Mouse (Mus musculus) liver, adult 2 months (tissue): Measurements from ENCODE around the gene Zfp52. TPM values are rescaled to one million over a fixed set of nuclear protein-coding genes. Genes with fewer than 3 reads are reported as not detected.
A peak's percentile ranks its signal among the peaks of the same experiment; 100 is the strongest.

Source experiments
- DNase-seq: peaks from one replicate; pipeline ENCODE4 v3.0.0-alpha.2; 2011; ENCODE audit warnings: low read depth, low spot score; ENCODE audit errors: extremely low read depth
- H3K27ac ChIP-seq: fragments of 200-500 bp; replicated peaks from 2 replicates; pipeline ENCODE4 v1.5.1; 2012; ENCODE audit warnings: low read depth, mild to moderate bottlenecking, control low read depth, inconsistent platforms, low read length; ENCODE audit not compliant: insufficient read depth
- H3K27me3 ChIP-seq: fragments of 200-500 bp; 2 replicates; pipeline ENCODE4 v1.6.1; 2012; ENCODE audit warnings: mild to moderate bottlenecking, moderate library complexity, low read length, inconsistent platforms; ENCODE audit not compliant: control insufficient read depth, insufficient read depth
- H3K36me3 ChIP-seq: fragments of 200-500 bp; 2 replicates; pipeline ENCODE4 v1.6.1; 2012; ENCODE audit warnings: low read length, inconsistent platforms; ENCODE audit not compliant: control insufficient read depth, insufficient read depth
- H3K4me1 ChIP-seq: fragments of 200-500 bp; 2 replicates; pipeline ENCODE4 v1.6.1; 2011; ENCODE audit warnings: low read length; ENCODE audit not compliant: control insufficient read depth, insufficient read depth
- H3K4me3 ChIP-seq: fragments of 200-500 bp; 2 replicates; pipeline ENCODE4 v1.5.1; 2011; ENCODE audit warnings: low read depth, mild to moderate bottlenecking, control low read depth, low read length, moderate library complexity; ENCODE audit not compliant: insufficient read depth
- H3K79me2 ChIP-seq: fragments of 200-500 bp; 2 replicates; pipeline ENCODE4 v1.6.1; 2012; ENCODE audit warnings: inconsistent platforms, mild to moderate bottlenecking, low read length, moderate library complexity; ENCODE audit not compliant: control insufficient read depth, insufficient read depth
- H3K9ac ChIP-seq: fragments of 200-500 bp; 2 replicates; pipeline ENCODE4 v1.6.1; 2012; ENCODE audit warnings: low read depth, mild to moderate bottlenecking, control low read depth, inconsistent platforms, low read length
- CTCF ChIP-seq: fragments of 200-500 bp; IDR thresholded peaks from 2 replicates; pipeline ENCODE4 v1.5.1; 2011; ENCODE audit warnings: low read depth, low read length, control low read depth
- POLR2A ChIP-seq: fragments of 200-500 bp; IDR thresholded peaks from 2 replicates; pipeline ENCODE4 v1.6.1; 2011; ENCODE audit warnings: low read length, control low read depth; ENCODE audit not compliant: insufficient read depth; ENCODE audit errors: extremely low read depth
- WGBS: fragments of 180-500 bp; shearing (Covaris S2); methylation state at CpG from one replicate; pipeline ENCODE4 v1.1.7; 2018; 5-methylcytosine and 5-hydroxymethylcytosine counted together
- polyA plus RNA-seq: library from polyadenylated mRNA; depleted of rRNA; stranded (reverse); fragments of >200 nt; gene quantifications from 2 replicates; pipeline ENCODE4 v1.2.3, GENCODE M21; 2012
- total RNA-seq: library from RNA; depleted of rRNA; stranded (reverse); fragments of >200 nt; gene quantifications from 2 replicates; pipeline ENCODE4 v1.2.3, GENCODE M21; 2014

Zfp52 gene
- total and polyA plus RNA-seq, 2 experiments = 1.3 TPM; not detected in 1

DNA sequence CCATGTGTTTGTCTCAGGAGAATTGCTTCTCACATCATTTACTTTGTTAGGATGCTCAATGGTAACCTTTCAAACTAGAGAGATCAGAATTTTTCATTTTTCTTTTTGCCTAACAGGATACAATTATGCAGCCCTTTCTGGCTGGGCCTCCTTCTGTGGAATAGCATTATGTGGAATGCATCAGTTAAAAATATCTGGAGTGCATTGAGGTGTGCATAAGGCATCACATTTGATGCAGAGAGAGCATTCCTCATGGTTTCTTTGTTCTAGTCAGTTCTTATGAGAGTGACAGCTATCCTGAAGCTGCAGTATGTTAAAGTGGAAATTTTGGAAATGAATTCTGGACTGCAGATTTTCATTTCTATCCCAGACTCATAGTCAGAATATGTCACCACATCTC lies 9.1 kb upstream of the Zfp52 start:
- no peaks in the 10 kb centered on the region for H3K27me3 ChIP-seq
- no peak for DNase-seq
- H3K79me2 ChIP-seq = no peaks in the 10 kb centered on the region
- TF ChIP-seq POLR2A (no peak), CTCF (no peak)
- H3K4me1 ChIP-seq = no peaks in the 10 kb centered on the region
- no peak overlapping the region for H3K27ac ChIP-seq
- H3K36me3 ChIP-seq = no peaks in the 10 kb centered on the region
- no peak overlapping the region for H3K4me3 ChIP-seq
- H3K9ac ChIP-seq = no peak overlapping the region

DNA sequence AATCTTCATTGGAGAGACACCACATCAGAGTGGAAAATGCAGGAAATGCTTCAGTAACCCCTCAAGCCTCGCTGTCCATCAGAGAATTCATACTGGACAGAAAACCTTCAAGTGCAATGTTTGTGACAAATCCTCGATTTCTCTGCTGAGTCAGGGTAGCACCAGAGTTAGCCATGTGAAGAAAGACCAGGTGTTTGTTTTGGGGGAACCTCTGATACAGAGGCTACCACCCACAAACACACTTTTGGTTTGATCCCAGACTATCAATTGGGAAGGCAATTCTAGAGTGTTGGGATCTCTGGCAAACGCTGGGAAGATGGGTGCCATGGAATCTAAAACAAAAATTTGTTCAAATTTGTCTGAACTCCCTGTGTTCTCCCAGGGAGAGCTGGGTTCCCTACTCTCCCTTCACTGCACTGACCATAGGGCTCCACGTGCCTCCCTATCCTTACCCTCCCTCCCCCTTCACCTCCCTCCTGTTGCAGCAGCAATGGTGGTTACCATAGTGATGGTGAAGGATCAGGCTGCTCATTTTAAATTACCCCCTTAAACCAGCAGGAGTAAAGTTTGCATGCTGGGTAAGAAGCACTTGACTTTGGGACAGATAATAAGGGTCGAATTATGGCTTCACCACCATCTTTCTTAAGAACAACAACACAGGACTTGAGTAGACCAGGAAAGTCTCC lies 4.6 kb upstream of the Zfp52 start:
- Histone ChIP-seq H3K4me1 (peaks cover 12% of the 10 kb centered on the region), H3K79me2 (no peaks in the 10 kb centered on the region), H3K27ac (no peak overlapping the region), H3K4me3 (no peak overlapping the region), H3K36me3 (no peaks in the 10 kb centered on the region), H3K9ac (no peak overlapping the region), H3K27me3 (no peaks in the 10 kb centered on the region)
- no peak for TF ChIP-seq POLR2A
- no peak for TF ChIP-seq CTCF
- DNase-seq = no peak
- WGBS = 88% methylated on average over 5 of the region's 5 CpGs

DNA sequence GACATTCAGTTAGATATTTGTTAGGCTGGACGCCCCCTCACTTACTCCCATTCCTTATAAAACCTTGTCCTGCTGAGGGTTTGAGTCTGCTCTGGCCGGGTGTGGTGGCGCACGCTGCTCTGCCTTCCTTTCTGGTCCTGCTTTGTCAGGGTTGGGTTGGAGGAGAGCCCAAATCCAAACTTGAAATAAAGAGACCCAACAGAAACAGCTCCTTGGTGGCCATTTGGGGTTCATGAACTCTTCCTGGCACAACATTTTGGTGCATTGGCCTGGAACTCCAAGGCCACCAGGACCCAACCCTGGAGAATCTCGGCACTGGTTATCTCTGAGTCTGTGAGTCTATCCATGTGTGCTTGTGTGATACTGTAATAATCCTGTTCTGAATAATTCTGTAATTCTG lies 3.7 kb upstream of the Zfp52 start:
- no peak for DNase-seq
- H3K27me3 ChIP-seq = no peaks in the 10 kb centered on the region
- H3K36me3 ChIP-seq = no peaks in the 10 kb centered on the region
- 67% methylated on average over 5 of the region's 5 CpGs for WGBS
- peak overlapping the region; percentile 57 for H3K27ac ChIP-seq
- peaks cover 12% of the 10 kb centered on the region for H3K4me1 ChIP-seq
- peak overlapping the region; percentile 45; the same call in 1 of the 2 replicates for H3K9ac ChIP-seq
- TF ChIP-seq CTCF (no peak), POLR2A (no peak)
- no peaks in the 10 kb centered on the region for H3K79me2 ChIP-seq
- peak overlapping the region; percentile 92 for H3K4me3 ChIP-seq

DNA sequence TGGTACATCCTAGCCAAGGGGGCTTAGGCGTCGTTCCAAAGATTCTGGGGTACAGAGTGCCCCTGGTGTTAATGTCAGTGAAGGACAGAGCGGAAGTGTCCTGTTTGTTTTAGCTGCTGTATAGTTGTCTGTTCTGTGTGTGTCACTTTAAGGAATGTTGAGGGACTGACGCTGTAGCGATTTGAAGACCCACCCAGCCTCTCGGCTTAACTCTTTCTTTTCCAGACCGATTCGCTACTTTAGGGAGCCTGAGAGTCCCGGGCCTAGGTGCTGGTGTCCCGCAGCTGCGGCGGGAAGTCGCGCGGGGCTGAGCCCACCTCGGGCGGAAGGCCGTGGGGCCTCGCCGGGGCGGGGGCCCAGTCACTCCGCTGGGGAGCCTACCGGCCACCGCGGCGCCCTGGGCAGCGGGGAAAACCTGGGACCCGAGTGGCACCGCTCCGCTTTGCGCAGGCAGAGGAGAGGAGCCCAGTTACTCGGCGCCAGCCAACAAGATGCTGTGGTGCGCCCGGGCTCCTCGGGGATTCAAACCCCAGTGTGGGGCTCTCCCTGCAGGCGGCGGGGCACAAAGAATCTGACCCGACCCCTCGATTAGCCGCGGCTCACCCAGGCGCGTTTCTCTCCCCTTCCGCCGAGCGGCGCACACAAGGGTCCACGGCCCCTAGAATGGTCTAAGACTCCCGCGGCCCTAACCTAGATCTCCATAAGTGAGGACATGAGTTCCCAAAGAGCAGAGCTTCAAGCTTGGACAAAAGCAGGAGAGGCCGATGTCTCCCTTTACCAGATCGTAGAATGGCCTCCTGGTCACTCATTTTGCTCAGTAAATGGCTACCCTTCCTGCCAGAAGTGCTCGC lies 3.0 kb upstream of the Zfp52 start:
- TF ChIP-seq CTCF (peak; percentile 29), POLR2A (0 out of 2 replicates have a peak, but pooled peaks have one; percentile 35)
- no peaks in the 10 kb centered on the region for H3K27me3 ChIP-seq
- under 1% methylated on average over 54 of the region's 54 CpGs for WGBS
- H3K9ac ChIP-seq = peak overlapping the region; percentile 95
- H3K36me3 ChIP-seq = no peaks in the 10 kb centered on the region
- H3K4me3 ChIP-seq = peak overlapping the region; percentile 92
- peak; percentile 89 for DNase-seq
- H3K4me1 ChIP-seq = peaks cover 12% of the 10 kb centered on the region
- H3K27ac ChIP-seq = peak overlapping the region; percentile 73
- H3K79me2 ChIP-seq = no peaks in the 10 kb centered on the region

DNA sequence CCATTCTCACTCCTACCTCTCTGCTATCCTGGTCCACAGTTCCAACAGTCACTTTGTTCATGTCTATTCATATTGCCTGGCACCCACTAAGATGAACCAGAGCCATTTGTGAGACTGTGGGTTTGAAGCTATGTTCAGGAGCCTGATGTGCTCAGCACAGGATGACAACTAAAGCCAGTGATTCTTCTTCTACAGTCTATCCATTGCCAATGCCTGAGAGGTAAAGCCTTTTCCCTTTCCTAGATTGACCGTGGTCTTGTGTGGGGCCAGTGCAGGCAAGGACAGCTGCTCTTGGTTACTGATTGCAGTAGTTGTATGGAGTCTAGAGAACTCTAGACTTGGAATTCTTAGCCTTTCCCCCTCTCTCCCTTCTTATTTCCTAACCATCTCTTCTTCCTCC lies 1.4 kb upstream of the Zfp52 start:
- peaks cover 12% of the 10 kb centered on the region for H3K4me1 ChIP-seq
- H3K4me3 ChIP-seq = no peak overlapping the region
- DNase-seq = no peak
- no peak overlapping the region for H3K27ac ChIP-seq
- no peaks in the 10 kb centered on the region for H3K36me3 ChIP-seq
- H3K9ac ChIP-seq = no peak overlapping the region
- TF ChIP-seq POLR2A (no peak), CTCF (no peak)
- no peaks in the 10 kb centered on the region for H3K79me2 ChIP-seq
- H3K27me3 ChIP-seq = no peaks in the 10 kb centered on the region
- 95% methylated on average over 1 of the region's 1 CpGs for WGBS
